Mouse (Mus musculus): Measurements from ENCODE around the gene Clasp2.
"Not testable (repeated sequence)": the region's sequence is repeated elsewhere in the genome, so short reads cannot be mapped to it uniquely, and the experiment has no call there.

Clasp2 gene

DNA sequence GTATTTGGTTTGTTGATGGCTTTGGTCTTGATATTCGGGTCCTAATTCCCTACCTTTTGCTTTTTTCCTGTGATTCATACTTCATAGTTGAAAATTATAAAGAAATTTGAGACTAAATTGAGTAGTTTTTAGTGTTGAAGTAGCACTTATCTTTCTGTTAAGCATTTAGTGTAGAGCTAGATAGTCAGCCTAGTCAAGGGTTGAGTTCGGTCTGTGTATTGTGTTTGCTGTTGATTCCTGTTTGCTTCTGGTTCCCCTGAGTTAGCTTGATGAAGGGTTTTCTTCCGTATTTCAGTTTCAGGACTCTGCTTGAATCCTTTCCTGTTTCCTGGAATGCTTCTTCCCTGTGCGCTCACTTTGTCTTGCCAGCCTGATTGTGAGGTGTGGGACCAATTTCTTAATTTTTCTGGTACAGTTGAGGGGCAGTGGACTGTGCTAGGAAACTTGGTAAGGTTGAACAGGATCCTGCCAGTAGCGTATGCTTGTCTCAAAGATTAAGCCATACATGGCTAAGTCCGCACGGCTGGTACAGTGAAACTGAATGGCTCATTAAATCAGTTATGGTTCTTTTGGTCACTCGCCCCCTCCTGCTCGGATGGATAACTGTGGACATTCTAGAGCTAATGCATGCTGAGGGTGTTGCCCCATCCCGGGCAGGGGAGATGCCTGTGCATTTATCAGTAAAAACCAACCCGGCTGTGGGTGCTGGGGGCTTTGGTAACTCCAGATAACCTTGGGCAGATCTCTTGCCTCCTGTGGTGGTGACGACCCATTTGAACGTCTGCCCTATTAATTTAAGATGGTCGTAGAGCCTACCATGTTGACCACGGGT lies 14.8 kb downstream of the Clasp2 start:
- DNase-seq = no peak

DNA sequence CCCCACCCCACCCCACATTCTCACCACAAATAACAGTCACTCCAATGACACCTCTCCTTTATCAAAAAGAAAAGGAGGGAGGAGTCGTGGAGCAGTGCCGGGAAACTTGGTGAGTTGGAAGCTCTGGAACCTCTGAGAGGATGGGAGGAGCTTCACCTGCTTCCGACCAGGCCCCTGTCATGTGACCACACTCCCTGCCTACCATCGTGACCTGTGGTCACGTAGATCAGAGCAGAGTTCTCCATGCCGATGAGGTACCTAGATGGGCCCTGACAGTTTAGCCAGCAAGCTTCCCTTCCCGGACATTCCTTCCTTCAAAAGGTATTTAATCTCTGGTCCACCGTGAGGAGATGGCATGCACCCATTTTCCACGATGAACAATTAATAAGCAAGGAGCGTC lies 17.2 kb downstream of the Clasp2 start:
- DNase-seq = no peak

DNA sequence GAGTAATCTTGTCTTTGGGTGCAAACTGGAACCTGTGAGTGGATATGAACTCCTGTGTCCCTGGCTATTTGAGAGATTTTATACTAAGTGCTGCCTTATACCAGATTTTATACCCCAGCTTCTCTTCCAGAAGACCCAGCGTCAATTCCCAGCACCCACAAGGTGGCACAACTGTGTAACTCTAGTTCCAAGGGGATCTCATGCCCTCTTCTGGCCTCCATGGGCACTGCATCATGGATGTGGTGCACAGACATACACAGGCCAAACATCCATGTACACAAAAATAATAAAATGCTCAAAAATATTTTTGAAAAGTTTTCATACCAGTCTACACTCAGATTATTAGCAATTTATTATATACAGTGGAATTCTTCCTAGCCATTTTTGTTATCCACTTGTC lies 18.4 kb downstream of the Clasp2 start:
- DNase-seq = no peak

GRCm38 (mm10) chr9:113762389-113762788 lies 21.1 kb downstream of the Clasp2 start:
- DNase-seq = no peak

- no peak for DNase-seq
These were observed 21.9 kb downstream of the Clasp2 start for GRCm38 (mm10) chr9:113763123-113763522.

DNA sequence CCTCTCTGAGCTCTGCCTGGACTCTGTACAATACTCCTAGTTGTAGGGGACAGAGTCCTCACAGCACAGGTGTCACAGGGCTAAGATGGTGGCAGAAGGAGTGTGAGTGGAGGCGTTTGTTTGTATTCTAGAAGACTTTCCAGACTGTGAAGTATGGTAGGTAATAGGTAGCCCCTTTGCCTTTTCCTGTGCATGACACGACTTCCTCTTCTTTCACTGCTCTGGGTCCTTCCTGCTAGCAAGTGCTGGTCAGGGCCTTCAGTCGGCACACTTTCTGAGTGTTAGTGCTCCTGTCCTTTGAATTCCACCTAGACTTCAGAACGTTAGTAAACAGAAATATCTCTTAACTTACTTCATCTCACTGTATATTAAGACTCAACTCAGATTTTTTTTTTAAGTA lies 29.4 kb downstream of the Clasp2 start:
- DNase-seq = no peak

DNA sequence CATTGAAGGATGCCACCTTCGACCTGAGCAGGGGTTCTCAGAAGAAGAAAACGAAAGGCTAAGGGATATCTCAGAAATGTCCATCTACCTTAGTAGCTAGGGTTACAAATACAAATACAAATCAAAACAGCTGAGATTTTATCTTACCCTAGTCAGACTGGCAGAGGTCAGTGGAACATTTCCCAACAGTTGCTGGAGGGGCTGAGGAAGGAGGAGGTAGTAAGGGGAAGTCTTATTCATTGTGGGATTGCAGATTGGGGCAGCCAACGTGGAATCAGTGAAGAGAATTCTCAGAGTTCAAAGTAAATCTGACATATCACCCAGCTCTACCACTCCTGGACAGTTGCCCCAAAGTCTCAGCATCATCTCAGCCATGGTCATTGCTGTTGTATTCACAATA lies 39.6 kb downstream of the Clasp2 start:
- no peak for DNase-seq

DNA sequence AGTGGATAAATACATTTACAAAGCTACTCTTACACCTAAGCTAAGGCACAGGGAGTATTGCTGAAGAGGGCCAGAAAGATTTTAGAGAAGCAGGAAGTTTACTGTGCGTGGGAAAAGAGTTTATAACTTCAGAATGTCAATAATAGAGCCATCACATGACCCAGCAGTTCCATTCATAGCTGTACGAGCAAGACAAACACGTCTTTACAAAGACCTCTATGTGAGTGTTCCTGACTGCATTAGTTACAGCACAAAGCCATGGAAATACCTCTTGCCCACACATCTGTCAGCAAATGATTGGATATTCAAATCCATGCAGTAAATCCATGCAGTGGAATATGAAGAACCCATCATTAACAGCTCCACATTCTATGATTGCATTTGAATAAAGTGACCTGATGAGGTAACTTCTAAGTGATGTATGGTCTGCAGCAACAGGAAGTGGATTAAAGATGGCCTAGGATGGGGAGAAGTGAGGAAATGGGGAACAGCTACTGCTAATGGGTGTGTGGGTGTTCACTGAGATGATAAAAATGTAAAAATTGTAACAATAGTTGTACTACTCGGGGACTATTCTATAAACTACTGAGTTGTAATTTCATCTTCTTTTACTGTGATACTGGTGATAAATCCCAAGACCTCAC lies 41.2 kb downstream of the Clasp2 start:
- no peak for DNase-seq

DNA sequence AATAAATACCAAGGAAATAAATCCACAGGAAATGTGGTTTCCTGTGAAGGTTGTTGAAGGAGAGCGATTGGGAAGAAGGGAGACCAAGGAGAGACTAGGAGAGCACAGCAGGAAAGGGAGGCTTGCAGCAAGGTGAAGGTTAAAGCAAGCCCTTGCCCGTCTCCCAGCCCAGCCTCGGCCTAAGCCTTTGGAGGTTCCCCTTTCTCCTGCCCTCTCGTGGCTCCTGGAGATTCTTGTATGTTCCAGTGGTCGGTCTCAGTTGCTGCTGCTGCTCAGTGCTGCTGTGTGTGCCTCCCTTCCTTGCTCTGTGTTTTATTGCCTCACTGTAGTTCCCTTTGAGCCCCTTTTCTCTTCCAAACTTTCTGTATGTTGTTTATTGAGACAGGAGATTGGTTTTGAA lies 42.4 kb downstream of the Clasp2 start:
- DNase-seq = peak in 1 of 2 experiments; percentile 19

- not testable (repeated sequence) for DNase-seq
These were observed 48.0 kb downstream of the Clasp2 start for GRCm38 (mm10) chr9:113789283-113789682.

- peak; percentile 73 to 78 for DNase-seq
These were observed 51.6 kb downstream of the Clasp2 start for GRCm38 (mm10) chr9:113792651-113793512.

DNA sequence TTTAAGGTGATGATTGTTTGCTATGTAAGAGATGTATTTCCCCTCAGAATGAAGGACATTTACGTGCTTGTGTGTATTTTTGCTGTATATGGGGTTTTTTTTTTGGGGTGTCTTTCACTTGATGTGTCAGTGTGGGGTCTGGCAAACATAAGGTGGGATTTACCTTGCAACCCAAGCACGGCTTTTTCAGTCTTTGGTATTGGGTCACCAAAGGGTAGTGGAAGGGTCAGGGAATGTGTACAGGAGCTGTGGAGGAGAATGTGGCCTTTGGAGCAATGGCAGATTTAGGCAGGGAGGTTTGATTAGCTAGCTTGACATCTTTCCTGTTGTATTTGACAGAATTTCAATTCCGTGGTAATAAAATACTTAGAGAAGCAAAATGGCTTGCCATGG lies 52.2 kb downstream of the Clasp2 start:
- DNase-seq = peak; percentile 9 to 21

GRCm38 (mm10) chr9:113793966-113794365 lies 52.7 kb downstream of the Clasp2 start:
- DNase-seq = no peak

DNA sequence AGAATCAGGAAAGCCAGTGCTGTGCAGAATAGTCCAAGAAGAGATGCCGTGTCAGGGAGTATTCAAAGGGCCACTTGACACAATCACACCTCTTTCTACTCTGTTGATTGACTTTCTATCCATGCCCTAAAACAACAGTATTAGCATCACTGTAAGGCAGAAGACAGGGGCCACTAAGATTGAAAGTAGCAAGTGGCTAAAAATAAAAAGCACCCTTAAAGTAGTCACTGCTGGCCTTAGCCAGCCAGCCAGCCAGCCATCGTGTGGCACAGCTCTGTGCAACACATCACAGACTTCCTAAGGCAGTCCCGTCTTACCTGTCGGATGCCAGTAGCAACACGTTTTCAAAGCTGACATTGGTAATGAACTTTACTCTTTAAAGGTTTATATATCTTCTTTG lies 55.9 kb downstream of the Clasp2 start:
- DNase-seq = no peak

- no peak for DNase-seq
These were observed 59.4 kb downstream of the Clasp2 start for GRCm38 (mm10) chr9:113800671-113801070.

DNA sequence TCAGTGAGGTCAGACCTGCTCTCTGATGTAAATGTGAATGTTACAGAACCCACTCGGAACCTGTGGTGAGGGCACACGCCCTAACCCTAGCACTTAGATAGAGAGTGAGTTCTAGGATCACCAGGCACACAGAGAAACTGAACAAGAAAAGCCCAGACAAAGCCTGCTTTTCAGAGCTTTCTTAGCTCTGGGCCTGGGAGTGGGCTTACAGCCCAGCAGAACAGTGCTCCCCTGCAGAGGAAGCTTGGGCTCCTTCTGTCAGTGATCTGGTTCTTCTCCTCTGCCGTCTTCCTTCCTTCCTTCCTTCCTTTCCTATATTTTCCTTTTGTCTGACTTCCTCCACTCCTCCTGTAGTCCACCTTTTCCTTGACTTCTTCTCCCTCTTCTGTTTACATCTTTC lies 61.5 kb downstream of the Clasp2 start:
- DNase-seq = no peak

DNA sequence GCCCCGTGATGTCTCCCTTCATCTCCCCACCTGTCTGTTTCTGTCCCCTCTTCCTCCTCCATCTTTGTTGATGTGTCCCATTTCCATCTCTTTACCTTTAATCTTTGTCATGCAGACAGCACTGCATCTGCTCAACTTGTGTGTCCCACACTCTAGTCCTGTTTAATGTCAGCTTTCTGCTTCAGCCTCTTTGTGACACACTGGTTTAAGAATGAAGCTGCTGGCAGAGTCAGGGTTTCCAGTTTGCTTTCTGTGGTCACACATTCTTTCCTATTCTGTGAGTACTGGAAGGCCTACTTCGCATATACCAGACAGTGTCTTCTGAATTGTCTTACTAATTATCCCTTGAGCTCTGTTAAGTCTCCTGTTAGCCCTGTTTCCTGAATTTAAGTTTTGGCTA lies 62.5 kb downstream of the Clasp2 start:
- DNase-seq = no peak

DNA sequence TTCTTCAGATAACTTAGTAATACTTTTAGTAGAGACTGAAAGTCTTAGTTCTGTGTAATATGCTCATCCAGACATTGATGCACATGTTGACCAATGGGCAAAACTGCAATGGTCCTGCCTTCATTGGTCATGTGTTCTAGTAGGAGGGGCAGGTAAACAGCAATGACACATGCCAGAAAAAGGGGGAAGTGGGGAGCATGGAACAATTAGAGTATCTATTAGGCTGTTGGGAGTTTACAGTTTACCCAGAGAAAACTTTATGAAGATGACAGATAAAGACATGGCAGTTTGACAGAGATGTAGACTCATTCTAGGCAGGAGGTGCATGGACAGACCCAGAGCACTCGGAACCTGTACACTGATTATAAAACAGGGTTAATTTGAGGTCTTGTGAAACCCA lies 64.1 kb downstream of the Clasp2 start:
- no peak for DNase-seq

GRCm38 (mm10) chr9:113811327-113811726 lies 70.1 kb downstream of the Clasp2 start:
- no peak for DNase-seq

DNA sequence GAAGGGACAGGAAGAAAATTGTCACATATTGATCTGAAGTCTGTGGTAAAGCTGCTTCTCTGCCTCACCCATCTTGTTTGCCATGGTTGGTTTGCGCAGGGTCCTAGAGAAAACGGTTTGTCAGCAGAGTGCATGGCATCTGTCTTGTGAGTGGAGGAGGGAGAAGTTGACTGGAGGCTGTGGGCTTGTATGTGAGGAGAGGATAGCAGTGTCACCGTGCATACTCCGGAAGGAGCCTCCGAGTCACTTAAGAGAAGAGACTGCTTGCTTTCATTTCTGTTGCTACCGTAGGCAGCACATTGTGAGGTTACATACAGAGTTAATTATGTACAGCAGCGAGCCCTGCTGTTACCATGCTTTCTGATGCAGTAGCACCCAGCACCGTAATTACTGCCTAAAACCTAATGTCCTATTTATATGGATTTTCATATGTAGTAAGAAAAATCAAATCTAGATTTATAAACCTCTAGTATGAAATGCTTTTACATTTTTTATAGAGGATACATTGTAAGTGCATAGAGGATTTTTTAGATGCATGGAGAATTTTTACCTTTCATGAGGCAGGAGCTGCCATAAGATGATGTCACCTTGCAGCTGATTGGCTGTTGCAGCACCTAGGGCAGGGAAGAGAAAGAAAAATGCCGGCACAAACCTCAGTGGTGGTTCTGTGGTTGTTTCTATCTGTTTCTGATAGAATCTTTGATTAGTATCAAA lies 70.8 kb downstream of the Clasp2 start:
- no peak for DNase-seq

DNA sequence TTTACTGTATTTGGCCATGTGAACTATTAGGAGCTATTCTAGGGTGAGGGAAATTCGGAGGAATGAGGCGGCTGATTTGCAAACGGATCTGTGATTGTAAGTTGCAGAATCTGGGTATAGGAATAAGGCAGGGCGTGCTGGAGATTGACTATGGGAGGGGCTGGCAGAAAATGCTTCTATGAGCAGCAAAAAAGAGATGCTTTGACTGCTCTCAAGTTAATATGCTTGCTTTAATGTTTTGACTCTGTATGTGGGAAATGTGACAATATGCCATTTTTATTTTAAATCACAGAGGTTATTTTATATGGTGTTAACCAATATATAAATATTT lies 71.4 kb downstream of the Clasp2 start:
- DNase-seq = no peak

DNA sequence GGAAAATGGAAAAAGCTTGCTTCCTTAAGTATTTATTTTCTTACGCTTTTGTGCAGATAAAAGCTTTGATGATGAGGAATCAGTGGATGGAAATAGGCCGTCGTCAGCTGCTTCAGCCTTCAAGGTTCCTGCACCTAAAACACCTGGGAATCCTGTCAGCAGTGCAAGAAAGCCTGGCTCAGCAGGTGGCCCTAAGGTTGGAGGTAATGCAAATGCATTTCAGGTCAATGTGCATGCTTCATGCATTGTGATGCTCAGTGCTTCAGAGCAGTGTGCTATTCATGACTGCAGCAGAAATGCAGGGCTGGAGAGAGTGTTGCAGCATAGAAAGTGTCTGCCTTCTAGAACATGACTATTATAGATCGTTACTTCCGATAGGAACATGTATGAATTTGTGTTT lies 71.8 kb downstream of the Clasp2 start:
- no peak for DNase-seq

GRCm38 (mm10) chr9:113815836-113816235 lies 74.6 kb downstream of the Clasp2 start:
- DNase-seq = no peak

Measured in kidney, postnatal 36 days (tissue).